Mouse (Mus musculus) ES-E14 (cell line): Measurements from ENCODE around the gene Efna4.

ENCODE experiments used
- CHD2 ChIP-seq: IDR thresholded peaks from 2 replicates; pipeline ENCODE4 v1.6.1; 2014; ENCODE audit warnings: mild to moderate bottlenecking, low read depth, low read length, inconsistent platforms
- HCFC1 ChIP-seq: IDR thresholded peaks from 2 replicates; pipeline ENCODE4 v1.6.1; 2012; ENCODE audit warnings: low read length, inconsistent platforms, borderline replicate concordance; ENCODE audit not compliant: insufficient read depth
- MAFK ChIP-seq: IDR thresholded peaks from 2 replicates; pipeline ENCODE4 v1.6.1; 2014; ENCODE audit warnings: mild to moderate bottlenecking, low read depth, low read length, inconsistent platforms; ENCODE audit not compliant: insufficient read depth
- ZC3H11A ChIP-seq: IDR thresholded peaks from 2 replicates; pipeline ENCODE4 v1.6.1; 2012; ENCODE audit warnings: low read depth, mild to moderate bottlenecking, inconsistent platforms, low read length, borderline replicate concordance
- ZNF384 ChIP-seq: IDR thresholded peaks from 2 replicates; pipeline ENCODE4 v1.6.1; 2012; ENCODE audit warnings: low read depth, low read length, inconsistent platforms

GRCm38 (mm10) chr3:89381233-89381632 lies 43.4 kb upstream of the Efna4 start:
- no peak for TF ChIP-seq CHD2
- TF ChIP-seq MAFK, result no peak
- TF ChIP-seq ZC3H11A, result no peak
- no peak for TF ChIP-seq ZNF384
- TF ChIP-seq HCFC1, result no peak
